Mouse (Mus musculus) MEL (cell line): ENCODE measurements around the gene Pxmp4. TPM values are rescaled to one million over a fixed set of nuclear protein-coding genes. Genes with fewer than 3 reads are reported as not detected.

ENCODE experiments used
- DNase-seq: peaks from one replicate; pipeline ENCODE4 v3.0.0; 2011; ENCODE audit warnings: low read depth, low spot score
- H3K27ac ChIP-seq: 2 replicates; pipeline ENCODE4 v1.5.1; 2012; ENCODE audit warnings: low read depth, mild to moderate bottlenecking, control low read depth, low read length, moderate library complexity; ENCODE audit not compliant: control insufficient read depth
- H3K27me3 ChIP-seq, 2 experiments: fragments of 150-350 bp in 1 of 2; sonication (generic) in 1 of 2; 2 replicates each; pipeline ENCODE4 v1.6.1; 2012; ENCODE audit warnings: low read length in 2 of 2, mild to moderate bottlenecking in 2 of 2, improper control_type of control experiment in 1 of 2, moderate library complexity in 1 of 2; ENCODE audit not compliant: insufficient read depth in 2 of 2, control insufficient read depth in 1 of 2
- H3K36me3 ChIP-seq, 2 experiments: 2 replicates each; pipeline ENCODE4 v1.6.1; 2012 to 2014; ENCODE audit warnings: low read length in 2 of 2, improper control_type of control experiment in 1 of 2, inconsistent platforms in 1 of 2, mild to moderate bottlenecking in 1 of 2; ENCODE audit not compliant: insufficient read depth in 2 of 2, control insufficient read depth in 1 of 2
- H3K4me1 ChIP-seq, 2 experiments: fragments of 150-350 bp in 1 of 2; sonication (generic) in 1 of 2; 2 replicates each; pipeline ENCODE4 v1.6.1; 2012; ENCODE audit warnings: low read length in 2 of 2, improper control_type of control experiment in 1 of 2, mild to moderate bottlenecking in 1 of 2; ENCODE audit not compliant: insufficient read depth in 2 of 2, control insufficient read depth in 1 of 2
- H3K4me3 ChIP-seq, 2 experiments: fragments of 150-350 bp in 1 of 2; sonication (generic) in 1 of 2; 2 replicates each; pipeline ENCODE4 v1.5.1; 2012; ENCODE audit warnings: low read depth in 2 of 2, low read length in 2 of 2, mild to moderate bottlenecking in 2 of 2, moderate library complexity in 2 of 2, control low read depth in 1 of 2, improper control_type of control experiment in 1 of 2; ENCODE audit not compliant: control insufficient read depth in 1 of 2, insufficient read depth in 1 of 2
- H3K79me2 ChIP-seq: 2 replicates; pipeline ENCODE4 v1.6.1; 2012; ENCODE audit warnings: mild to moderate bottlenecking, low read length, moderate library complexity; ENCODE audit not compliant: control insufficient read depth, poor library complexity, insufficient read depth
- H3K9ac ChIP-seq: 2 replicates; pipeline ENCODE4 v1.6.1; 2012; ENCODE audit warnings: low read depth, mild to moderate bottlenecking, control low read depth, low read length, moderate library complexity; ENCODE audit not compliant: control insufficient read depth, poor library complexity, severe bottlenecking
- H3K9me3 ChIP-seq: fragments of 150-350 bp; sonication (generic); replicated peaks from 2 replicates; pipeline ENCODE4 v1.6.1; 2012; ENCODE audit warnings: mild to moderate bottlenecking, low read length, improper control_type of control experiment, moderate library complexity; ENCODE audit not compliant: insufficient read depth
- CHD1 ChIP-seq: IDR thresholded peaks from 2 replicates; pipeline ENCODE4 v1.6.1; 2012; ENCODE audit warnings: low read depth, mild to moderate bottlenecking, inconsistent platforms, low read length, improper control_type of control experiment
- CHD2 ChIP-seq: IDR thresholded peaks from 2 replicates; pipeline ENCODE4 v1.6.1; 2011; ENCODE audit warnings: low read length, improper control_type of control experiment
- CTCF ChIP-seq, 3 experiments: IDR thresholded peaks in 2 of 3; conservative IDR thresholded peaks in 1 of 3; 2 replicates each; pipeline ENCODE4 v1.5.1; 2011 to 2012; ENCODE audit warnings: low read length in 3 of 3, low read depth in 2 of 3, mild to moderate bottlenecking in 2 of 3, improper control_type of control experiment in 1 of 3, inconsistent platforms in 1 of 3, mixed read lengths in 1 of 3, moderate library complexity in 1 of 3; ENCODE audit not compliant: control insufficient read depth in 1 of 3, insufficient read depth in 1 of 3, poor library complexity in 1 of 3, severe bottlenecking in 1 of 3
- ELF1 ChIP-seq: IDR thresholded peaks from 2 replicates; pipeline ENCODE4 v1.6.1; 2014; ENCODE audit warnings: low read depth, mild to moderate bottlenecking, inconsistent platforms, low read length, improper control_type of control experiment, moderate library complexity
- EP300 ChIP-seq, 2 experiments: IDR thresholded peaks; 2 replicates each; pipeline ENCODE4 v1.6.1; 2011; ENCODE audit warnings: improper control_type of control experiment in 2 of 2, low read length in 2 of 2, low read depth in 1 of 2, mild to moderate bottlenecking in 1 of 2
- ETS1 ChIP-seq: IDR thresholded peaks from 2 replicates; pipeline ENCODE4 v1.6.1; 2012; ENCODE audit warnings: low read depth, mild to moderate bottlenecking, inconsistent platforms, low read length, improper control_type of control experiment, moderate library complexity
- GABPA ChIP-seq: IDR thresholded peaks from 2 replicates; pipeline ENCODE4 v1.6.1; 2012; ENCODE audit warnings: low read depth, mild to moderate bottlenecking, inconsistent platforms, low read length, improper control_type of control experiment, moderate library complexity
- GATA1 ChIP-seq: IDR thresholded peaks from 2 replicates; pipeline ENCODE4 v1.6.1; 2011; ENCODE audit warnings: low read depth, low read length, improper control_type of control experiment
- MEF2A ChIP-seq: IDR thresholded peaks from 2 replicates; pipeline ENCODE4 v1.6.1; 2014; ENCODE audit warnings: low read depth, mild to moderate bottlenecking, inconsistent platforms, low read length, improper control_type of control experiment; ENCODE audit not compliant: poor library complexity, insufficient replicate concordance, severe bottlenecking; ENCODE audit errors: extremely low read depth
- MYC ChIP-seq: IDR thresholded peaks from 2 replicates; pipeline ENCODE4 v1.6.1; 2011; ENCODE audit warnings: low read depth, mild to moderate bottlenecking, low read length, improper control_type of control experiment, moderate library complexity
- POLR2AphosphoS2 ChIP-seq: IDR thresholded peaks from 2 replicates; pipeline ENCODE4 v1.6.1; 2011; ENCODE audit warnings: low read length, improper control_type of control experiment
- RCOR1 ChIP-seq: IDR thresholded peaks from 2 replicates; pipeline ENCODE4 v1.6.1; 2012; ENCODE audit warnings: low read depth, mild to moderate bottlenecking, inconsistent platforms, low read length, improper control_type of control experiment
- SIN3A ChIP-seq: IDR thresholded peaks from 2 replicates; pipeline ENCODE4 v1.6.1; 2012; ENCODE audit warnings: low read length, improper control_type of control experiment, inconsistent platforms
- SMC3 ChIP-seq: IDR thresholded peaks from 2 replicates; pipeline ENCODE4 v1.6.1; 2011; ENCODE audit warnings: low read depth, low read length, improper control_type of control experiment
- ZKSCAN1 ChIP-seq: IDR thresholded peaks from 2 replicates; pipeline ENCODE4 v1.6.1; 2012; ENCODE audit warnings: low read depth, mild to moderate bottlenecking, inconsistent platforms, low read length, improper control_type of control experiment, moderate library complexity
- polyA plus RNA-seq, 2 experiments: library from polyadenylated mRNA; stranded (reverse) in 1 of 2; unstranded in 1 of 2; fragments of >175 nt in 1 of 2; fragments of >200 nt in 1 of 2; gene quantifications; 2 replicates each; pipeline versions ENCODE4 v1.2.1 to v1.2.4; 2012; ENCODE audit warnings: low replicate concordance in 2 of 2, low read depth in 1 of 2; ENCODE audit not compliant: insufficient read length in 2 of 2, insufficient read depth in 1 of 2, missing spikeins in 1 of 2
- total RNA-seq: library from RNA; depleted of rRNA; stranded (reverse); fragments of 300-350 nt; gene quantifications from 2 replicates; pipeline ENCODE4 v1.2.3, GENCODE M21; 2012

Gene Pxmp4
- total and polyA plus RNA-seq, 3 experiments = 5.9 to 12.2 TPM; not detected in 1

DNA sequence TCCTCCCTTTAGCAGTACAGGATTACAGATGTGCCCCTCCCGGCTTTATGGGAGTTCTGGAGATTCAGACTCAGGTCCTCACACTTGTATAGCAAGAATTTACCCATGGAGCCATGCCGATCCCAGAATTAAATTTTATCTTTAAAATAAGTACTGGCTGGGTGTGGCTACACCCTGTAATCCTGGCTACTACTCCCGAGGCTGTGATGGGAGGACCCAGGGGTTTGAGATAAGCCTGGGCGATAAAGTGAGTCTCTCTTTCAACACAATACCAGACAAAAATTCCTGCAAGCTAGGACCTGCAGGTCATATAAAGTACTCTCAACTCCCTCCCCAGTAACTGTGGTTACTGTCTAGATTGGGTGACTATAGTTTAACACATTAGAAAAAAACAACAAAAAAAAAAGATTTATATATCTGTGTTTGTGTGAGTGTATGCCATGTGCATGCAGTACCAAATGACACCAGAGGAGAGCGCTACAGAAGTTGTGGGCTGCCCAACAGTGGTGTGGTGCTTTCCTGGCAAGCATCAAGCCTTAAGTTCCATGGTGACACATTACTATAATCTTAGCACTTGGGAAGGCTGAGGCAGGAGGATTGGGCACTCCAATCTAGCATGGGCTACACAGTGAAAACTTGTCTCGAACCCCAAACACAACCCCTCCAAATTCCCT lies 39.3 kb upstream of the Pxmp4 start:
- TF ChIP-seq MEF2A (no peak), CTCF (IDR thresholded peaks at IDR 0.05 in 2 of 3, conservative IDR thresholded peaks at IDR 0.05 in 1 of 3; ENCODE audit: control insufficient read depth in 1 of 3, insufficient read depth in 1 of 3, low read depth in 2 of 3, low read length in 3 of 3, poor library complexity in 1 of 3, severe bottlenecking in 1 of 3) (peak; percentile 47 to 77 (median 47)), GATA1 (peak; percentile 74), ETS1 (0 out of 2 replicates have a peak, but pooled peaks have one; percentile 22), SIN3A (0 out of 2 replicates have a peak, but pooled peaks have one; percentile 20), EP300 (IDR thresholded peaks at IDR 0.05; ENCODE audit: low read depth in 1 of 2, low read length in 2 of 2) (peak in 1 of 2 experiments; percentile 20; a peak in 1 of 4 replicates), SMC3 (no peak)
- DNase-seq = peak; percentile 50
- Histone ChIP-seq H3K9me3 (no peaks in the 10 kb centered on the region), H3K79me2 (no peaks in the 10 kb centered on the region), H3K4me1 (peaks cover 2 to 15% of the 10 kb centered on the region in 2 experiments; a peak in 3 of 4 replicates), H3K36me3 (peaks cover 0 to 14% of the 10 kb centered on the region in 2 experiments; a peak in 2 of 4 replicates), H3K4me3 (no peak overlapping the region), H3K9ac (no peak overlapping the region), H3K27ac (0 out of 2 replicates have a peak overlapping the region, but pooled peaks have one; percentile 16), H3K27me3 (no peaks in the 10 kb centered on the region)

DNA sequence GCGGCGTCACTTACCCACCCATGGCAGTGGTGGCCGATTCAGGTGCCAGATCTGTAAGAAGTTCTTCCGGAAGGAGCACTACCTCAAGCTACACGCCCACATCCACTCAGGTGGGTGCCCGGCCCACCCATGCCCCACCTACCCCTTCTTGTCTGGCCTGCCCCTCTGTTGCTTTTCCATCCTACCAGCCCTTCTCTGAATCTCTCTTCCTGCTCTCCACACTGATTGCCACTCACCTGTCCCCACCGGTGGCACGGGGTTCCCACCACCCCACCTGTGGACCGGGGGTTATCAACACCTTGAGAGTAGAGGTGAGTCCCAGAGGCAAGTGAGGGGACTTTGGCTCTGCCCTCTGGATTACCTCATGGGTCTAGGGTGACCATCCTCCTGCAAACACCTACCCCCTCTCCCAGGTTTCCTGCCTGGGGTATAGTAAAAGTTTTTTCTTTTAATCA lies 38.5 kb upstream of the Pxmp4 start:
- no peak overlapping the region for H3K27ac ChIP-seq
- H3K36me3 ChIP-seq = peaks cover 0 to 14% of the 10 kb centered on the region in 2 experiments; a peak in 2 of 4 replicates
- no peaks in the 10 kb centered on the region for H3K9me3 ChIP-seq
- TF ChIP-seq POLR2AphosphoS2 = no peak
- no peak for TF ChIP-seq MYC
- TF ChIP-seq RCOR1 = no peak
- no peak for TF ChIP-seq EP300 (IDR thresholded peaks at IDR 0.05; ENCODE audit: low read depth in 1 of 2, low read length in 2 of 2)
- no peak for TF ChIP-seq ZKSCAN1
- TF ChIP-seq GABPA = no peak
- TF ChIP-seq CHD1 = no peak
- TF ChIP-seq CHD2 = no peak
- TF ChIP-seq ELF1 = no peak
- no peak overlapping the region for H3K4me3 ChIP-seq
- H3K79me2 ChIP-seq = no peaks in the 10 kb centered on the region
- peaks cover 2 to 15% of the 10 kb centered on the region in 2 experiments; a peak in 3 of 4 replicates for H3K4me1 ChIP-seq
- no peak for DNase-seq
- H3K27me3 ChIP-seq = no peaks in the 10 kb centered on the region
- H3K9ac ChIP-seq = no peak overlapping the region
